Mouse (Mus musculus): ENCODE data around the gene Mrps2. TPM values are rescaled to one million over a fixed set of nuclear protein-coding genes. Genes with fewer than 3 reads are reported as not detected.
A peak's percentile ranks its signal among the peaks of the same experiment; 100 is the strongest.
"Not testable (repeated sequence)": the region's sequence is repeated elsewhere in the genome, so short reads cannot be mapped to it uniquely, and the experiment has no call there.

Gene Mrps2
- polyA plus RNA-seq, 1 experiment, result 34.7 TPM

GRCm38 (mm10) chr2:28470591-28470990 lies 2.7 kb downstream of the Mrps2 start:
- DNase-seq (ENCODE audit: extremely low spot score in 1 of 2, low spot score in 1 of 2), result no peak

GRCm38 (mm10) chr2:28472011-28472410 lies 4.1 kb downstream of the Mrps2 start:
- not testable (repeated sequence) for DNase-seq (ENCODE audit: extremely low spot score in 1 of 2, low spot score in 1 of 2)

- not testable (repeated sequence) for DNase-seq (ENCODE audit: extremely low spot score in 1 of 2, low spot score in 1 of 2)
These were observed 10.1 kb downstream of the Mrps2 start for GRCm38 (mm10) chr2:28477993-28478392.

- DNase-seq (ENCODE audit: extremely low spot score in 1 of 2, low spot score in 1 of 2), result no peak
These were observed 11.6 kb downstream of the Mrps2 start for GRCm38 (mm10) chr2:28479208-28480204.

- DNase-seq (ENCODE audit: extremely low spot score in 1 of 2, low spot score in 1 of 2), result no peak
These were observed 16.0 kb downstream of the Mrps2 start for GRCm38 (mm10) chr2:28483861-28484260.

GRCm38 (mm10) chr2:28494521-28494920 lies 26.7 kb downstream of the Mrps2 start:
- no peak for DNase-seq (ENCODE audit: extremely low spot score in 1 of 2, low spot score in 1 of 2)

GRCm38 (mm10) chr2:28495207-28495756 lies 27.4 kb downstream of the Mrps2 start:
- peak in 1 of 2 experiments; percentile 38 for DNase-seq (ENCODE audit: extremely low spot score in 1 of 2, low spot score in 1 of 2)

GRCm38 (mm10) chr2:28495801-28496595 lies 28.1 kb downstream of the Mrps2 start:
- no peak for DNase-seq (ENCODE audit: extremely low spot score in 1 of 2, low spot score in 1 of 2)

- DNase-seq (ENCODE audit: extremely low spot score in 1 of 2, low spot score in 1 of 2), result no peak
These were observed 28.8 kb downstream of the Mrps2 start, which contains the start of gene Gbgt1 for GRCm38 (mm10) chr2:28496671-28497070. Gbgt1 (plus strand) TSS chr2:28496891.

- DNase-seq (ENCODE audit: extremely low spot score in 1 of 2, low spot score in 1 of 2), result no peak
These were observed 29.7 kb downstream of the Mrps2 start for GRCm38 (mm10) chr2:28497561-28497960.

GRCm38 (mm10) chr2:28498431-28498830 lies 30.6 kb downstream of the Mrps2 start:
- DNase-seq (ENCODE audit: extremely low spot score in 1 of 2, low spot score in 1 of 2), result no peak

GRCm38 (mm10) chr2:28502987-28503386 lies 35.1 kb downstream of the Mrps2 start:
- no peak for DNase-seq (ENCODE audit: extremely low spot score in 1 of 2, low spot score in 1 of 2)

- DNase-seq (ENCODE audit: extremely low spot score in 1 of 2, low spot score in 1 of 2), result no peak
These were observed 36.8 kb downstream of the Mrps2 start for GRCm38 (mm10) chr2:28504676-28505075.

GRCm38 (mm10) chr2:28505795-28506194 lies 37.9 kb downstream of the Mrps2 start, which contains the start of gene Gm10134:
Gm10134 (plus strand) TSS chr2:28506095.
- DNase-seq (ENCODE audit: extremely low spot score in 1 of 2, low spot score in 1 of 2), result no peak

- no peak for DNase-seq (ENCODE audit: extremely low spot score in 1 of 2, low spot score in 1 of 2)
These were observed 38.4 kb downstream of the Mrps2 start for GRCm38 (mm10) chr2:28506291-28506690.

GRCm38 (mm10) chr2:28511600-28511999 lies 43.7 kb downstream of the Mrps2 start:
- DNase-seq (ENCODE audit: extremely low spot score in 1 of 2, low spot score in 1 of 2), result not testable (repeated sequence)

GRCm38 (mm10) chr2:28512798-28513401 lies 45.0 kb downstream of the Mrps2 start, which contains the start of gene Ralgds:
Ralgds (plus strand) TSS chr2:28513125.
- DNase-seq (ENCODE audit: extremely low spot score in 1 of 2, low spot score in 1 of 2), result no peak

- DNase-seq (ENCODE audit: extremely low spot score in 1 of 2, low spot score in 1 of 2), result no peak
These were observed 45.8 kb downstream of the Mrps2 start for GRCm38 (mm10) chr2:28513431-28514370.

- DNase-seq (ENCODE audit: extremely low spot score in 1 of 2, low spot score in 1 of 2), result peak; percentile 69 to 95
These were observed 46.6 kb downstream of the Mrps2 start for GRCm38 (mm10) chr2:28514489-28514888.

All from frontal cortex, adult 2 months (tissue).